Mouse (Mus musculus): ENCODE measurements around the gene Cavin4. TPM values are rescaled to one million over a fixed set of nuclear protein-coding genes. Genes with fewer than 3 reads are reported as not detected.

Cavin4 gene
- polyA plus RNA-seq, 1 experiment = 0.38 TPM

DNA sequence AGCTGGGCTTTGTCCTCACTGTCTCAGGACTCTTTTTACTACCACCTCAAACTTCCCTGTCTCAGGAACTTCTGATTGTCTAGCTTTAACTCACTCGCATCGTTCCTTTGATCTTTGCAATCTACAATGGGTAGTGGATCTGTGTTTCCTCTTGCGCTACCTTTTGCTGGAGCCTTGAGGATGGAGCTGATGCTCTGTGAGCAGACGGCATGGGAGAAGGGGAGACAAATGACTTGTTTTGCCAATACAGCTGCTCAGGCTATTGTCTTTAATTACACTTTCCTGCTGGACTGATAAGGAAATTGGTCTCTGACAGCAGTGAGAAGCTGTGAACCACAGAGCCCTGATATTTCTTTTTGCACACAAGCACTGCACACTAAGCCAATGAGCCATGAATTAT lies 53.5 kb downstream of the Cavin4 start:
- no peaks in the 10 kb centered on the region for H3K36me3 ChIP-seq (ENCODE audit: control insufficient read depth, insufficient read depth, low read length)
- no peaks in the 10 kb centered on the region for H3K4me1 ChIP-seq (ENCODE audit: control insufficient read depth, insufficient read depth, low read length)
- WGBS = 46% methylated on average over 4 of the region's 4 CpGs
- no peak overlapping the region for H3K4me3 ChIP-seq (ENCODE audit: insufficient read depth, low read depth, low read length)
- H3K27me3 ChIP-seq (replicated peaks; ENCODE audit: control insufficient read depth, insufficient read depth, low read length) = no peaks in the 10 kb centered on the region
- no peak overlapping the region for H3K27ac ChIP-seq (ENCODE audit: insufficient read depth, low read depth, low read length)
- TF ChIP-seq CTCF (conservative IDR thresholded peaks at IDR 0.05; ENCODE audit: insufficient read depth, insufficient read length, low read depth, low read length) (no peak), POLR2A (IDR thresholded peaks at IDR 0.05; ENCODE audit: low read depth, low read length) (no peak)
- DNase-seq = no peak

Other genes starting within 250 kb of the Cavin4 start
- 5.7 and 9.4 TPM in 2 replicates for gene Tex10, start 190.1 kb upstream of the Cavin4 start, polyA plus RNA-seq (2012; rRNA removed)
- gene Msantd3, start 123.6 kb upstream of the Cavin4 start, polyA plus RNA-seq (2012; rRNA removed) = 3.8 and 4.6 TPM in 2 replicates
- 0.88 and 1.3 TPM in 2 replicates for gene Tmeff1, start 78.3 kb upstream of the Cavin4 start, polyA plus RNA-seq (2012; rRNA removed)

Data from kidney, adult 2 months (tissue).